Mouse (Mus musculus) adrenal gland (tissue): ENCODE measurements around the gene Htr6.

Experiments
- intact Hi-C: fragments of 180-260 bp; cut with DNase I; formaldehyde crosslinking; loops from one replicate; pipeline ENCODE4 v1.15.1; 2025
- long read RNA-seq, 2 experiments: library from polyadenylated mRNA; unstranded; transcript quantifications; one replicate each; pipeline ENCODE4 v2.0.0; 2020; ENCODE audit warnings: borderline replicate concordance in 1 of 2; ENCODE audit not compliant: insufficient replicate concordance in 1 of 2

The Htr6 gene
- long read RNA-seq, experiment 1, result 0 reads
- long read RNA-seq, experiment 2, result 0 reads

- intact Hi-C loops, result no loop called here
These were observed at the start of gene Htr6 for GRCm38 (mm10) chr4:139075041-139075711. TSS of gene Htr6 (minus strand) at chr4:139075570.

- intact Hi-C loops, result no loop called here
These were observed 49.6 kb upstream of the Htr6 start for GRCm38 (mm10) chr4:139124940-139125339.

- intact Hi-C loops, result no loop called here
These were observed 47.2 kb upstream of the Htr6 start for GRCm38 (mm10) chr4:139122557-139122956.

GRCm38 (mm10) chr4:139120998-139121397 is 45.6 kb upstream of the Htr6 start:
- intact Hi-C loops, result no loop called here

- intact Hi-C loops, result no loop called here
These were observed 45.0 kb upstream of the Htr6 start for GRCm38 (mm10) chr4:139120281-139120814.

- intact Hi-C loops, result no loop called here
These were observed 41.1 kb upstream of the Htr6 start for GRCm38 (mm10) chr4:139116356-139117063.

- intact Hi-C loops, result no loop called here
These were observed 40.4 kb upstream of the Htr6 start for GRCm38 (mm10) chr4:139115721-139116120.

GRCm38 (mm10) chr4:139112482-139112881 is 37.1 kb upstream of the Htr6 start:
- intact Hi-C loops, result no loop called here

- intact Hi-C loops, result no loop called here
These were observed 36.1 kb upstream of the Htr6 start for GRCm38 (mm10) chr4:139111421-139111820.

- intact Hi-C loops, result no loop called here
These were observed 35.5 kb upstream of the Htr6 start for GRCm38 (mm10) chr4:139110858-139111257.

GRCm38 (mm10) chr4:139105453-139105852 is 30.1 kb upstream of the Htr6 start:
- intact Hi-C loops, result no loop called here

- intact Hi-C loops, result no loop called here
These were observed 26.2 kb upstream of the Htr6 start for GRCm38 (mm10) chr4:139101546-139101945.

- intact Hi-C loops, result no loop called here
These were observed 25.0 kb upstream of the Htr6 start for GRCm38 (mm10) chr4:139100326-139100725.

- intact Hi-C loops, result no loop called here
These were observed 20.8 kb upstream of the Htr6 start for GRCm38 (mm10) chr4:139096201-139096600.

- intact Hi-C loops, result no loop called here
These were observed 20.0 kb upstream of the Htr6 start for GRCm38 (mm10) chr4:139095406-139095805.

- intact Hi-C loops, result no loop called here
These were observed 17.8 kb upstream of the Htr6 start for GRCm38 (mm10) chr4:139093196-139093530.

GRCm38 (mm10) chr4:139092356-139093195 is 17.2 kb upstream of the Htr6 start, which contains the start of gene Nbl1:
TSS of gene Nbl1 (minus strand) at chr4:139092993.
- intact Hi-C loops, result no loop called here

GRCm38 (mm10) chr4:139091478-139092355 is 16.3 kb upstream of the Htr6 start:
- intact Hi-C loops, result no loop called here

GRCm38 (mm10) chr4:139091066-139091465 is 15.7 kb upstream of the Htr6 start:
- intact Hi-C loops, result no loop called here

GRCm38 (mm10) chr4:139090303-139090940 is 15.1 kb upstream of the Htr6 start:
- intact Hi-C loops, result no loop called here
